ENCODE assay signal across 11 mouse cellular contexts in genomic region chr15:102963671-102964640, GRCm38 (mm10). TPM values are rescaled to one million over a fixed set of nuclear protein-coding genes. Genes with fewer than 3 reads are reported as not detected.
A peak's percentile ranks its signal among the peaks of the same experiment; 100 is the strongest.
DNase-seq lines count a peak whose midpoint lies in the region; ATAC-seq and TF ChIP-seq lines count a peak whose summit lies in the region.
"Had no signal": no experiment of that assay in that cellular context is flagged by ENCODE, and none has a peak within 500 bp of the region (broad histone marks: within the 10 kb centered on the region; RNA-seq: fewer than 3 reads in every experiment).

No protein-coding gene starts in this region.

- intact Hi-C loops in left cerebral cortex, adult 2 months (cut with DNase I): loop anchor here (5.0 kb wide), 1 partner anchor 98 kb away; no protein-coding TSS in a partner anchor

- no peak overlapping the region for H3K4me3 ChIP-seq in midbrain, embryonic 11.5 days (ENCODE audit: low read depth, low read length)
- H3K4me3 ChIP-seq in midbrain, embryonic 14.5 days (replicated peaks; ENCODE audit: low read depth, low read length): no peak overlapping the region
- no peak overlapping the region for H3K4me3 ChIP-seq in embryonic fibroblast, embryonic 13.5 days (ENCODE audit: insufficient read depth, low read length)
- H3K4me3 ChIP-seq in small intestine, adult 2 months (ENCODE audit: low read depth, low read length): peak overlapping the region; percentile 35
- no peak overlapping the region for H3K4me3 ChIP-seq in left cerebral cortex, adult 2 months
- H3K4me3 ChIP-seq: heart, embryonic 13.5 days; stomach, embryonic 15.5 days had no signal

- no peak for TF ChIP-seq POLR2A in embryonic fibroblast, embryonic 13.5 days (IDR thresholded peaks at IDR 0.05; ENCODE audit: low read depth, low read length)
- TF ChIP-seq POLR2A in small intestine, adult 2 months (IDR thresholded peaks at IDR 0.05; ENCODE audit: low read depth, low read length): no peak

- whole genome bisulfite sequencing in midbrain, embryonic 11.5 days: 2% methylated on average over 28 of the region's 28 CpGs
- 2% methylated on average over 28 of the region's 28 CpGs for WGBS in midbrain, embryonic 14.5 days
- WGBS in small intestine, adult 2 months: 3% methylated on average over 28 of the region's 28 CpGs

- H3K4me1 ChIP-seq in midbrain, embryonic 11.5 days (ENCODE audit: control insufficient read depth, insufficient read depth, low read length): no peaks in the 10 kb centered on the region; the same call in 1 of the 2 replicates
- H3K4me1 ChIP-seq in midbrain, embryonic 14.5 days (ENCODE audit: control insufficient read depth, insufficient read depth, low read length): no peaks in the 10 kb centered on the region
- H3K4me1 ChIP-seq in embryonic fibroblast, embryonic 13.5 days (ENCODE audit: control insufficient read depth, insufficient read depth, low read length): no peaks in the 10 kb centered on the region
- H3K4me1 ChIP-seq in small intestine, adult 2 months (ENCODE audit: control insufficient read depth, insufficient read depth, insufficient read length, low read length): peaks cover 3% of the 10 kb centered on the region

- H3K36me3 ChIP-seq in midbrain, embryonic 11.5 days (ENCODE audit: control insufficient read depth, insufficient read depth, low read length): no peaks in the 10 kb centered on the region
- H3K36me3 ChIP-seq in midbrain, embryonic 14.5 days (ENCODE audit: control insufficient read depth, insufficient read depth, low read length): no peaks in the 10 kb centered on the region
- H3K36me3 ChIP-seq in small intestine, adult 2 months (ENCODE audit: control insufficient read depth, insufficient read depth, low read length): no peaks in the 10 kb centered on the region
- H3K36me3 ChIP-seq: heart, embryonic 13.5 days; stomach, embryonic 15.5 days had no signal

- H3K27ac ChIP-seq in midbrain, embryonic 11.5 days (ENCODE audit: low read depth, low read length): no peak overlapping the region
- H3K27ac ChIP-seq in midbrain, embryonic 14.5 days (replicated peaks; ENCODE audit: low read depth, low read length): no peak overlapping the region
- H3K27ac ChIP-seq in embryonic fibroblast, embryonic 13.5 days (ENCODE audit: insufficient read depth, low read length): 0 out of 2 replicates have a peak overlapping the region, but pooled peaks have one; percentile 31
- no peak overlapping the region for H3K27ac ChIP-seq in small intestine, adult 2 months (ENCODE audit: insufficient read depth, low read depth, low read length)
- H3K27ac ChIP-seq in left cerebral cortex, adult 2 months: no peak overlapping the region
- H3K27ac ChIP-seq: heart, embryonic 13.5 days; stomach, embryonic 15.5 days had no signal

- TF ChIP-seq CTCF in embryonic fibroblast, embryonic 13.5 days (IDR thresholded peaks at IDR 0.05; ENCODE audit: borderline replicate concordance, insufficient read depth, low read length): no peak
- TF ChIP-seq CTCF in small intestine, adult 2 months (IDR thresholded peaks at IDR 0.05; ENCODE audit: extremely low read depth, insufficient read length, insufficient replicate concordance, low read depth, low read length): no peak
- no peak for TF ChIP-seq CTCF in left cerebral cortex, adult 2 months (IDR thresholded peaks at IDR 0.05)

- no peak overlapping the region for H3K9ac ChIP-seq in midbrain, embryonic 11.5 days (ENCODE audit: low read length)
- H3K9ac ChIP-seq in midbrain, embryonic 14.5 days (replicated peaks; ENCODE audit: low read length): no peak overlapping the region
- H3K9ac ChIP-seq: heart, embryonic 13.5 days; stomach, embryonic 15.5 days had no signal

- ATAC-seq in midbrain, embryonic 11.5 days (ENCODE audit: low FRiP score): no peak
- ATAC-seq in midbrain, embryonic 14.5 days (ENCODE audit: low FRiP score, low TSS enrichment): no peak

- no peaks in the 10 kb centered on the region for H3K9me3 ChIP-seq in midbrain, embryonic 11.5 days (ENCODE audit: control insufficient read depth, low read length)
- H3K9me3 ChIP-seq in midbrain, embryonic 14.5 days (ENCODE audit: control insufficient read depth, low read length): no peaks in the 10 kb centered on the region
- H3K9me3 ChIP-seq: heart, embryonic 13.5 days; stomach, embryonic 15.5 days had no signal

- DNase-seq in midbrain, embryonic 11.5 days (ENCODE audit: low spot score, missing footprints): peak; percentile 98
- no peak for DNase-seq in midbrain, embryonic 14.5 days
- DNase-seq in kidney, postnatal 36 days: peak; percentile 78 to 80
- DNase-seq in right cerebral cortex, postnatal 4 days: no peak
- DNase-seq in left cerebral cortex, adult 2 months (ENCODE audit: extremely low spot score in 1 of 2, low spot score in 2 of 2): no peak

- H3K27me3 ChIP-seq in midbrain, embryonic 11.5 days (ENCODE audit: control insufficient read depth, insufficient read depth, low read length): peaks cover 96% of the 10 kb centered on the region
- H3K27me3 ChIP-seq in midbrain, embryonic 14.5 days (ENCODE audit: control insufficient read depth, insufficient read depth, low read length): peaks cover 95% of the 10 kb centered on the region
- peaks cover 85% of the 10 kb centered on the region for H3K27me3 ChIP-seq in small intestine, adult 2 months (ENCODE audit: control insufficient read depth, insufficient read depth, low read length)

- H3K4me2 ChIP-seq in midbrain, embryonic 11.5 days: no peak overlapping the region
- no peak overlapping the region for H3K4me2 ChIP-seq in midbrain, embryonic 14.5 days (ENCODE audit: low read length)
- H3K4me2 ChIP-seq: heart, embryonic 13.5 days; stomach, embryonic 15.5 days had no signal

RNA-seq across cellular contexts. Expression of gene Hoxc10, which starts 2.6 kb away (rescaled TPM):
- polyA plus RNA-seq in midbrain, embryonic 11.5 days (2014; fragmentation: Nextera tagmentation; extraction: Ambion mirVana): not detected in 2 replicates
- not detected in 2 replicates for polyA plus RNA-seq in midbrain, embryonic 14.5 days (2014; fragmentation: Nextera tagmentation; extraction: Ambion mirVana)
- 7.3 and 16.6 TPM in 2 replicates for polyA plus RNA-seq in embryonic fibroblast, embryonic 13.5 days (2011; ENCODE audit: insufficient read length, low read depth, missing spikeins)
- polyA plus RNA-seq in small intestine, adult 2 months (2012; rRNA removed): not detected in 2 replicates
- total RNA-seq in left cerebral cortex, adult 2 months (2021): not detected
- total RNA-seq: left cerebral cortex, postnatal 14 days had no signal
- polyA plus RNA-seq: embryonic facial prominence, embryonic 11.5 days; heart, embryonic 13.5 days had no signal

RNA-seq across cellular contexts. Expression of gene Hoxc5, which starts 3.3 kb away (rescaled TPM):
- not detected in 2 replicates for polyA plus RNA-seq in midbrain, embryonic 11.5 days (2014; fragmentation: Nextera tagmentation; extraction: Ambion mirVana)
- polyA plus RNA-seq in midbrain, embryonic 14.5 days (2014; fragmentation: Nextera tagmentation; extraction: Ambion mirVana): 0.12 TPM in 1 of 2 replicates, not detected in the other
- 7.6 and 11.0 TPM in 2 replicates for polyA plus RNA-seq in embryonic fibroblast, embryonic 13.5 days (2011; ENCODE audit: insufficient read length, low read depth, missing spikeins)
- 0.28 and 1.7 TPM in 2 replicates for polyA plus RNA-seq in small intestine, adult 2 months (2012; rRNA removed)
- not detected for total RNA-seq in left cerebral cortex, adult 2 months (2021)
- total RNA-seq: left cerebral cortex, postnatal 14 days had no signal

RNA-seq across cellular contexts. Expression of gene Hoxc11, which starts 9.7 kb away (rescaled TPM):
- polyA plus RNA-seq in midbrain, embryonic 11.5 days (2014; fragmentation: Nextera tagmentation; extraction: Ambion mirVana): not detected in 2 replicates
- not detected in 2 replicates for polyA plus RNA-seq in midbrain, embryonic 14.5 days (2014; fragmentation: Nextera tagmentation; extraction: Ambion mirVana)
- 0.40 and 1.2 TPM in 2 replicates for polyA plus RNA-seq in embryonic fibroblast, embryonic 13.5 days (2011; ENCODE audit: insufficient read length, low read depth, missing spikeins)
- polyA plus RNA-seq in small intestine, adult 2 months (2012; rRNA removed): not detected in 2 replicates
- not detected for total RNA-seq in left cerebral cortex, adult 2 months (2021)
- total RNA-seq: left cerebral cortex, postnatal 14 days had no signal
- polyA plus RNA-seq: embryonic facial prominence, embryonic 11.5 days; heart, embryonic 13.5 days had no signal

RNA-seq across cellular contexts. Expression of gene Hoxc9, which starts 12.3 kb away (rescaled TPM):
- polyA plus RNA-seq in midbrain, embryonic 11.5 days (2014; fragmentation: Nextera tagmentation; extraction: Ambion mirVana): not detected in 2 replicates
- not detected in 2 replicates for polyA plus RNA-seq in midbrain, embryonic 14.5 days (2014; fragmentation: Nextera tagmentation; extraction: Ambion mirVana)
- 4.9 and 6.2 TPM in 2 replicates for polyA plus RNA-seq in embryonic fibroblast, embryonic 13.5 days (2011; ENCODE audit: insufficient read length, low read depth, missing spikeins)
- 0.22 TPM in 1 of 2 replicates, not detected in the other for polyA plus RNA-seq in small intestine, adult 2 months (2012; rRNA removed)
- total RNA-seq in left cerebral cortex, adult 2 months (2021): not detected
- total RNA-seq: left cerebral cortex, postnatal 14 days had no signal
- polyA plus RNA-seq: embryonic facial prominence, embryonic 11.5 days; heart, embryonic 13.5 days had no signal

RNA-seq across cellular contexts. Expression of gene Hoxc8, which starts 26.5 kb away (rescaled TPM):
- polyA plus RNA-seq in midbrain, embryonic 11.5 days (2014; fragmentation: Nextera tagmentation; extraction: Ambion mirVana): not detected in 2 replicates
- not detected in 2 replicates for polyA plus RNA-seq in midbrain, embryonic 14.5 days (2014; fragmentation: Nextera tagmentation; extraction: Ambion mirVana)
- polyA plus RNA-seq in embryonic fibroblast, embryonic 13.5 days (2011; ENCODE audit: insufficient read length, low read depth, missing spikeins): 28.5 and 45.5 TPM in 2 replicates
- polyA plus RNA-seq in small intestine, adult 2 months (2012; rRNA removed): 1.8 TPM in 1 of 2 replicates, not detected in the other
- not detected for total RNA-seq in left cerebral cortex, adult 2 months (2021)
- total RNA-seq: left cerebral cortex, postnatal 14 days had no signal
- polyA plus RNA-seq: embryonic facial prominence, embryonic 11.5 days; heart, embryonic 13.5 days had no signal

Comparison
In these comparisons a context has a peak if more than half of its experiments do, and no peak if none do; other contexts are left out.
1. DNase-seq: peak in midbrain, embryonic 11.5 days (single experiment) and kidney, postnatal 36 days (2 of 2); none in midbrain, embryonic 14.5 days (single experiment), right cerebral cortex, postnatal 4 days (single experiment) and left cerebral cortex, adult 2 months (0 of 2).